Mouse (Mus musculus) forebrain, embryonic 16.5 days (tissue): ENCODE results near the gene Col27a1. TPM values are rescaled to one million over a fixed set of nuclear protein-coding genes. Genes with fewer than 3 reads are reported as not detected.

ENCODE experiments used
- ATAC-seq: fragments of 200-750 bp; cut with Nextera tagmentation; 2 replicates; pipeline ENCODE4 v1.8.0; 2017; ENCODE audit warnings: mild to moderate bottlenecking, moderate library complexity
- H3K27ac ChIP-seq: fragments of 300-500 bp; sonication (generic); 2 replicates; pipeline ENCODE4 v1.5.1; 2014; ENCODE audit warnings: low read length, control low read depth
- H3K27me3 ChIP-seq: fragments of 300-500 bp; sonication (generic); replicated peaks from 2 replicates; pipeline ENCODE4 v1.6.1; 2014; ENCODE audit warnings: low read length; ENCODE audit not compliant: control insufficient read depth, insufficient read depth
- H3K36me3 ChIP-seq: fragments of 300-500 bp; sonication (generic); 2 replicates; pipeline ENCODE4 v1.6.1; 2014; ENCODE audit not compliant: control insufficient read depth, insufficient read depth
- H3K4me1 ChIP-seq: fragments of 300-500 bp; sonication (generic); replicated peaks from 2 replicates; pipeline ENCODE4 v1.6.1; 2014; ENCODE audit warnings: low read length; ENCODE audit not compliant: control insufficient read depth, insufficient read depth
- H3K4me2 ChIP-seq: fragments of 300-500 bp; sonication (generic); 2 replicates; pipeline ENCODE4 v1.6.1; 2014; ENCODE audit warnings: mild to moderate bottlenecking, low read length, control low read depth
- H3K4me3 ChIP-seq: fragments of 300-500 bp; sonication (generic); replicated peaks from 2 replicates; pipeline ENCODE4 v1.5.1; 2014; ENCODE audit warnings: mild to moderate bottlenecking, low read length, control low read depth
- H3K9ac ChIP-seq: fragments of 300-500 bp; sonication (generic); replicated peaks from 2 replicates; pipeline ENCODE4 v1.6.1; 2014; ENCODE audit warnings: low read depth, low read length, control low read depth
- H3K9me3 ChIP-seq: fragments of 300-500 bp; sonication (generic); 2 replicates; pipeline ENCODE4 v1.6.1; 2016; ENCODE audit warnings: low read length; ENCODE audit not compliant: control insufficient read depth
- WGBS: fragments of 180-500 bp; shearing (Covaris S2); extraction: QIAGEN DNeasy Blood & Tissue Kit; methylation state at CpG from one replicate; pipeline ENCODE4 v1.1.7; 2014; 5-methylcytosine and 5-hydroxymethylcytosine counted together
- polyA plus RNA-seq: library from polyadenylated mRNA; unstranded; fragments of >200 nt; fragmentation: Nextera tagmentation; extraction: Ambion mirVana; gene quantifications from 2 replicates; pipeline ENCODE4 v1.2.1, GENCODE M21; 2015

Col27a1 gene
- polyA plus RNA-seq, 1 experiment from 2014 or later = 0.98 TPM

GRCm38 (mm10) chr4:63286034-63286433, 72.2 kb downstream of the Col27a1 start:
- ATAC-seq = no peak
- H3K9ac ChIP-seq = no peak overlapping the region
- no peak overlapping the region for H3K27ac ChIP-seq
- no peaks in the 10 kb centered on the region for H3K27me3 ChIP-seq
- no peak overlapping the region for H3K4me2 ChIP-seq
- H3K4me1 ChIP-seq = peaks cover 12% of the 10 kb centered on the region
- H3K4me3 ChIP-seq = no peak overlapping the region
- H3K36me3 ChIP-seq = no peaks in the 10 kb centered on the region
- H3K9me3 ChIP-seq = no peaks in the 10 kb centered on the region
- 91% methylated on average over 4 of the region's 4 CpGs for WGBS

GRCm38 (mm10) chr4:63288497-63288896, 74.7 kb downstream of the Col27a1 start:
- no peak overlapping the region for H3K9ac ChIP-seq
- H3K9me3 ChIP-seq = no peaks in the 10 kb centered on the region
- ATAC-seq = no peak
- H3K27ac ChIP-seq = no peak overlapping the region
- H3K4me2 ChIP-seq = no peak overlapping the region
- no peak overlapping the region for H3K4me3 ChIP-seq
- no peaks in the 10 kb centered on the region for H3K27me3 ChIP-seq
- 82% methylated on average over 5 of the region's 5 CpGs for whole genome bisulfite sequencing
- H3K4me1 ChIP-seq = peaks cover 19% of the 10 kb centered on the region
- no peaks in the 10 kb centered on the region for H3K36me3 ChIP-seq

- H3K9ac ChIP-seq = no peak overlapping the region
- H3K4me1 ChIP-seq = peaks cover 19% of the 10 kb centered on the region
- H3K9me3 ChIP-seq = no peaks in the 10 kb centered on the region
- no peak overlapping the region for H3K4me2 ChIP-seq
- 0 out of 2 replicates have a peak overlapping the region, but pooled peaks have one; percentile 28 for H3K27ac ChIP-seq
- no peaks in the 10 kb centered on the region for H3K36me3 ChIP-seq
- no peak overlapping the region for H3K4me3 ChIP-seq
- no peak for ATAC-seq
- no peaks in the 10 kb centered on the region for H3K27me3 ChIP-seq
- 53% methylated on average over 2 of the region's 2 CpGs for WGBS
Observed at GRCm38 (mm10) chr4:63290081-63290480, 76.3 kb downstream of the Col27a1 start.

GRCm38 (mm10) chr4:63291075-63291474, 77.3 kb downstream of the Col27a1 start:
- H3K4me2 ChIP-seq = no peak overlapping the region
- H3K36me3 ChIP-seq = no peaks in the 10 kb centered on the region
- H3K4me1 ChIP-seq = peaks cover 24% of the 10 kb centered on the region
- 28% methylated on average over 7 of the region's 7 CpGs for WGBS
- peak; percentile 97 for ATAC-seq
- no peak overlapping the region for H3K9ac ChIP-seq
- H3K27ac ChIP-seq = peak overlapping the region; percentile 30; the same call in 1 of the 2 replicates
- no peaks in the 10 kb centered on the region for H3K9me3 ChIP-seq
- H3K4me3 ChIP-seq = no peak overlapping the region
- no peaks in the 10 kb centered on the region for H3K27me3 ChIP-seq

DNA sequence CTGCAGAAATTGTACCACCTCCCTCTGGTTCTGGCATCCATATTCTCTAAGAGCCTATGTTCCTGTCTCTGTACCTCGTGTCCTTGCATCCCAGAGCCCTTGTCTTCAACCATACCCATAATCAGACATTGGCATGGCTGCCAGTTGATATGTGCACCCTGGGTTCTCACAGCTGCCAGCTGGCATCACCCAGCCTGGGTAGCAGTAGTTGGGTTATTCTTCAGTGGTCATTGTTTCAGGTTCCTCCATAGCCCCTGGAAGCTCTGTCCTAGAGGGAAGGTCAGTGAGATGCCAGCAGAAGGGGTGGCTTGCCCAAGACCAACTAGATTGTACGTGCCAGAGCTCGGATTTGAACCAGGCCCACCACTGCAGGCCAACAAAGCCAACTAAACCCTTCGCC, 77.9 kb downstream of the Col27a1 start:
- Histone ChIP-seq H3K27ac (peak overlapping the region; percentile 30; the same call in 1 of the 2 replicates), H3K4me1 (peaks cover 24% of the 10 kb centered on the region), H3K36me3 (no peaks in the 10 kb centered on the region), H3K9ac (no peak overlapping the region), H3K4me3 (no peak overlapping the region), H3K9me3 (no peaks in the 10 kb centered on the region), H3K27me3 (no peaks in the 10 kb centered on the region), H3K4me2 (no peak overlapping the region)
- no peak; the same call in 1 of the 2 replicates for ATAC-seq
- WGBS = 74% methylated on average over 4 of the region's 4 CpGs

- H3K4me1 ChIP-seq = peaks cover 16% of the 10 kb centered on the region
- no peak overlapping the region for H3K27ac ChIP-seq
- H3K9ac ChIP-seq = no peak overlapping the region
- no peaks in the 10 kb centered on the region for H3K36me3 ChIP-seq
- 81% methylated on average over 1 of the region's 1 CpGs for WGBS
- no peaks in the 10 kb centered on the region for H3K9me3 ChIP-seq
- ATAC-seq = no peak
- no peaks in the 10 kb centered on the region for H3K27me3 ChIP-seq
- H3K4me3 ChIP-seq = no peak overlapping the region
- no peak overlapping the region for H3K4me2 ChIP-seq
Observed at GRCm38 (mm10) chr4:63295641-63296040, 81.8 kb downstream of the Col27a1 start.

- H3K27ac ChIP-seq = no peak overlapping the region
- no peaks in the 10 kb centered on the region for H3K9me3 ChIP-seq
- no peak overlapping the region for H3K4me2 ChIP-seq
- 60% methylated on average over 3 of the region's 3 CpGs for WGBS
- H3K9ac ChIP-seq = no peak overlapping the region
- no peaks in the 10 kb centered on the region for H3K27me3 ChIP-seq
- no peaks in the 10 kb centered on the region for H3K36me3 ChIP-seq
- H3K4me1 ChIP-seq = peaks cover 10% of the 10 kb centered on the region
- no peak for ATAC-seq
- H3K4me3 ChIP-seq = no peak overlapping the region
Observed at GRCm38 (mm10) chr4:63296263-63296662, 82.5 kb downstream of the Col27a1 start.

DNA sequence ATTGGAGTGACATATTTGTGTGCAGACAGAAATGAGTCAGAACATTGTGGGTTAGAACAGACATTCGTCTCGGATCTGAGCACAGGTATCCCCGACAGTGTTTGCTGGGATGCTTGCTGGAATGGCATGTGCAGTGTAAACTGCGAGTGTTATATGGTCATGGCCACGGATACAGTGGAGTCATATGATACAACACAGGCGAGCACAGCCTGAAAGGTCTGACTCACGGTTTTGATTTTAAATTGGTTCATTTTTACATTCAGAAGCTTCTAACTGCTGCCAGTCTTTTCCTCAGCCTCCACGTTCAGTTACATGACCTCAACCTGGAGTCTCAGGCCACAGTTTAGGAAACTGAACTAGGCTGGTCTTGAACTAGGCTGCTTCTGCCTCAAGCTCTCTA, 83.1 kb downstream of the Col27a1 start:
- no peaks in the 10 kb centered on the region for H3K27me3 ChIP-seq
- H3K4me1 ChIP-seq = peaks cover 5% of the 10 kb centered on the region
- no peak overlapping the region for H3K4me2 ChIP-seq
- no peak overlapping the region for H3K9ac ChIP-seq
- H3K36me3 ChIP-seq = no peaks in the 10 kb centered on the region
- H3K9me3 ChIP-seq = no peaks in the 10 kb centered on the region
- WGBS = 81% methylated on average over 8 of the region's 8 CpGs
- no peak for ATAC-seq
- H3K27ac ChIP-seq = no peak overlapping the region
- H3K4me3 ChIP-seq = no peak overlapping the region

DNA sequence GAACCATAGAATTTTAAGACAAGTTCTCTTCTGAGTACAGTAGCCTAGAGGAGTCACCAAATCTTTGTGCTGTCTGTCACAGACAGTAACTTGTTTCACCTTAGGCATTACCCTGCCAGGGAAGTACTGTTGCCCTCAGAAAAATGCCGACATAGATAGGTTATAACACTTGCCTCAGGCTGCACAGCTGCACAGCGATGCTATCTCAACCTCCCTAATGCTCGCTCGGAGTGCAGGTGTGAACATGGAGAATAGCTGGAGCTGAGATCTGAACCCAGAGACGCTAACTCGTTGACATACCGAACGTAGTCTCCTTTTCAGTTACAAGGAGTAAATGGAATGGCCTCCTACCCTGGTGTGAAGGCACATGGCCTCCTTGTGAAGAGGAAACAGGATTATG, 84.4 kb downstream of the Col27a1 start:
- H3K9ac ChIP-seq = no peak overlapping the region
- ATAC-seq = no peak
- H3K4me3 ChIP-seq = no peak overlapping the region
- no peak overlapping the region for H3K4me2 ChIP-seq
- WGBS = 96% methylated on average over 8 of the region's 8 CpGs
- no peaks in the 10 kb centered on the region for H3K36me3 ChIP-seq
- no peaks in the 10 kb centered on the region for H3K9me3 ChIP-seq
- no peak overlapping the region for H3K27ac ChIP-seq
- no peaks in the 10 kb centered on the region for H3K27me3 ChIP-seq
- peaks cover 12% of the 10 kb centered on the region for H3K4me1 ChIP-seq

DNA sequence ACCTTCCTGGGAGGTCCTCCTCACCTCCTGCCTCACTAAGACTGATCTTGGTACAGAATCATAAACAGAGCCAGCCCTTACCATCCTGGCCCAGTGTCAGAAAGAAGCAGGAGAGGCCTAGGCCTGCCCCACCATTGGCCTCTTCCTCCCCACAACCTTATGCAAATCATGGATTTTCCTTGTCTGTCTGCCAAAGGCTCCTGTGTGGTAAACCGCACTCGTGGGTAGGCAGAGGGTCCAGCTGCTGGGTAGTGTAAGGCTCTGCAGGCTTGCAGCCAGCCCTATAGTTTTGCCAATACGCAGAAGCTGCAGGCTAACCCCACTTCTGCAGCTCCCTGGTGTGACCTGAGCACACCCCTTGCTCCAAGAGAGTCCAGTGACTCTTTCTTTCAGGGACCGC, 88.8 kb downstream of the Col27a1 start:
- no peaks in the 10 kb centered on the region for H3K36me3 ChIP-seq
- 50% methylated on average over 4 of the region's 4 CpGs for WGBS
- H3K9me3 ChIP-seq = no peaks in the 10 kb centered on the region
- H3K9ac ChIP-seq = no peak overlapping the region
- H3K27me3 ChIP-seq = no peaks in the 10 kb centered on the region
- peak; percentile 73 for ATAC-seq
- no peak overlapping the region for H3K27ac ChIP-seq
- no peak overlapping the region for H3K4me3 ChIP-seq
- H3K4me1 ChIP-seq = peaks cover 7% of the 10 kb centered on the region; the same call in 1 of the 2 replicates
- no peak overlapping the region for H3K4me2 ChIP-seq
